In genomic region chr15:22947234-22947633, GRCm38 (mm10) we compare ENCODE assay signal across 24 mouse cellular contexts.
"Had no signal": no experiment of that assay in that cellular context is flagged by ENCODE, and none has a peak within 500 bp of the region (broad histone marks: within the 10 kb centered on the region; RNA-seq: fewer than 3 reads in every experiment).

No protein-coding gene starts in this region.

- H3K9me3 ChIP-seq: embryonic facial prominence, embryonic 10.5 days; embryonic facial prominence, embryonic 12.5 days; embryonic facial prominence, embryonic 13.5 days; embryonic facial prominence, embryonic 15.5 days; forebrain, embryonic 10.5 days; forebrain, embryonic 12.5 days; forebrain, embryonic 13.5 days; forebrain, embryonic 15.5 days had no signal

- H3K4me3 ChIP-seq: embryonic facial prominence, embryonic 10.5 days; embryonic facial prominence, embryonic 12.5 days; embryonic facial prominence, embryonic 13.5 days; embryonic facial prominence, embryonic 15.5 days; erythroblast, embryonic 14.5 days; forebrain, embryonic 10.5 days; forebrain, embryonic 12.5 days; forebrain, embryonic 13.5 days; forebrain, embryonic 15.5 days; gastrocnemius, adult 2 months; heart, adult 2 months had no signal

- H3K9ac ChIP-seq: embryonic facial prominence, embryonic 12.5 days; embryonic facial prominence, embryonic 13.5 days; embryonic facial prominence, embryonic 15.5 days; forebrain, embryonic 12.5 days; forebrain, embryonic 13.5 days; forebrain, embryonic 15.5 days; forebrain, postnatal 0 days had no signal

- H3K27me3 ChIP-seq: embryonic facial prominence, embryonic 12.5 days; embryonic facial prominence, embryonic 13.5 days; embryonic facial prominence, embryonic 15.5 days; forebrain, embryonic 12.5 days; forebrain, embryonic 13.5 days; forebrain, embryonic 15.5 days had no signal

- H3K4me1 ChIP-seq: embryonic facial prominence, embryonic 10.5 days; embryonic facial prominence, embryonic 12.5 days; embryonic facial prominence, embryonic 13.5 days; embryonic facial prominence, embryonic 15.5 days; forebrain, embryonic 10.5 days; forebrain, embryonic 12.5 days; forebrain, embryonic 13.5 days; forebrain, embryonic 15.5 days had no signal

- H3K27ac ChIP-seq: embryonic facial prominence, embryonic 10.5 days; embryonic facial prominence, embryonic 12.5 days; embryonic facial prominence, embryonic 13.5 days; embryonic facial prominence, embryonic 15.5 days; forebrain, embryonic 10.5 days; forebrain, embryonic 12.5 days; forebrain, embryonic 13.5 days; forebrain, embryonic 15.5 days; gastrocnemius, adult 2 months; heart, adult 2 months had no signal

- DNase-seq: cerebellum, adult 9-11 months; cerebellum, postnatal 10 days; cerebellum, postnatal 14 days; cerebellum, postnatal 25 days; cerebellum, postnatal 36 days; embryo, embryonic 11 days; forebrain, postnatal 0 days; gastrocnemius, adult 2 months; gastrocnemius, postnatal 10 days; gastrocnemius, postnatal 14 days; gastrocnemius, postnatal 25 days; gastrocnemius, postnatal 36 days; heart, adult 11 months; heart, adult 18-20 months; heart, adult 2 months had no signal

- H3K36me3 ChIP-seq: embryonic facial prominence, embryonic 10.5 days; embryonic facial prominence, embryonic 12.5 days; embryonic facial prominence, embryonic 13.5 days; embryonic facial prominence, embryonic 15.5 days; forebrain, embryonic 10.5 days; forebrain, embryonic 12.5 days; forebrain, embryonic 15.5 days had no signal

- H3K4me2 ChIP-seq: embryonic facial prominence, embryonic 12.5 days; embryonic facial prominence, embryonic 13.5 days; embryonic facial prominence, embryonic 15.5 days; forebrain, embryonic 12.5 days; forebrain, embryonic 13.5 days; forebrain, embryonic 15.5 days had no signal
